Mouse (Mus musculus): ENCODE measurements at regions not wholly inside any gene's neighbourhood (a gene's known extent, or its start where the extent isn't known, plus 50 kb on each side); places are given as distances from the start of the nearest gene placed in this dataset.

DNA sequence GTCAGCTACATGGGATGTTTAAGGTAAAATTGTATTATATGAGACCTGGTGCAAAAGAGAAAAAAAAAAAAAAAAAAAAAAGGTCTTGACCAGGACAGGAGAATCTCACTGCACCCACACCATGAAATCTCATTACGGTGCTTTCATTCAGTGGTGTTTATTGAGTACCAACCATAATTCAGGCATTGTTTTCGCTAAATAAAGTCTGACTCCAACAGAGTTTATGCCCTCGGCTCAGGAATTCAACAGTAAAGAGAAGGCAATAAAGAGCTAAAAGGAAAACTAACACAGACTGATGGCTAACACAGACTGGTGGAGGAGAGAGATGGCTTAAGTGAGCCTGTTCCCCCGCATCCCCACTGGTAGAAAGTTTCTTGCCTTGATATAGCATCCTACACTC, 112.0 kb downstream of the Adamts15 start:
- no peak for TF ChIP-seq CTCF (IDR thresholded peaks at IDR 0.05; ENCODE audit: borderline replicate concordance, insufficient read depth, low read depth, low read length)
- no peak for TF ChIP-seq POLR2A (IDR thresholded peaks at IDR 0.05; ENCODE audit: borderline replicate concordance, insufficient read depth, low read length)

All from cerebellum, adult 2 months (tissue).